Mouse (Mus musculus) cortical plate, adult 2 months (tissue): ENCODE results near the gene P3h1.

Source experiments
- CTCF ChIP-seq: fragments of 200-500 bp; IDR thresholded peaks from 2 replicates; pipeline ENCODE4 v1.5.1; 2011; ENCODE audit warnings: mild to moderate bottlenecking, control low read depth, low read length; ENCODE audit not compliant: insufficient read depth; ENCODE audit errors: extremely low read depth
- POLR2A ChIP-seq: fragments of 200-500 bp; IDR thresholded peaks from 2 replicates; pipeline ENCODE4 v1.6.1; 2011; ENCODE audit warnings: mild to moderate bottlenecking, low read length, control low read depth; ENCODE audit not compliant: insufficient read depth; ENCODE audit errors: extremely low read depth

DNA sequence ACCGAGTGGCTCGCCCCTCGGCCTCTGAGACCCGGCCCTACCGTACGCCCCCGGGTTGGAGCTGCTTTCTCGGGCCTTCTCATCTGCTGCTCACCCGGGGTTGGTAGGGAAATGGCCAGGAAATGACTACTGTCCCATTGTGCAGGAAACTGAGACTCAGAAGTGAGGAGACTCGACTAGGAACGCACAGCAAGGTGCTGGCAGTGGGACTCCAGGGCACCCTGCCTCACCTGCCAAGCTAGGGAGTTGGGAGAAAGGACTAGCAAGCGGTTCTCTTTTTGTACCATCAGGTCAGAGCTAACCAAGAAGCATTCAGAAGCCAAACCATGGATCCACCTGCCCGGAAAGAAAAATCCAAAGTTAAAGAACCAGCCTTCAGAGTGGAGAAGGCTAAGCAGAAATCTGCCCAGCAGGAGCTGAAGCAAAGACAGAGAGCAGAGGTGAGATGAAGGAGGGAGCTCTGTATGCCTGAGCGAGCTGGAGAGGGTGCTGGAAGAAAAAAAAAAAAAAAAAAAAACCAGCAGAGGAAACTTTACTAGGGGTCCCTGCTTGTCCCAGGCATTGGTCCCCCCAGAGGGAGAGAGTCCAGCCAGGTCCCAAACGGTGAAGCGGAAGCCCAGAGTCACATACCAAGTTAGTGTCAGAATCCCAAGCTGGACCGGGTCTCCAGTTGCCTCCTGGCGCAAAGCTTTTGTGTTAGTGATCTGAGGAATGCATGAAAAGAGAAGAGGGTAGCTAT, 37.0 kb upstream of the P3h1 start:
- TF ChIP-seq CTCF (no peak), POLR2A (no peak)
